Comparison of ENCODE assay signal across 8 mouse cellular contexts in genomic region chr9:37656931-37657481, GRCm38 (mm10). TPM values are rescaled to one million over a fixed set of nuclear protein-coding genes. Genes with fewer than 3 reads are reported as not detected.
DNase-seq lines count a peak whose midpoint lies in the region; ATAC-seq and TF ChIP-seq lines count a peak whose summit lies in the region.

Tbrg1 (minus strand) TSS chr9:37657312.

- H3K36me3 ChIP-seq in G1E (replicated peaks) = peaks cover 34% of the 10 kb centered on the region
- H3K36me3 ChIP-seq in forebrain, postnatal 0 days (ENCODE audit: insufficient read depth) = peaks cover 23% of the 10 kb centered on the region
- H3K36me3 ChIP-seq in lung, embryonic 15.5 days = peaks cover 26% of the 10 kb centered on the region

- peak within 1 kb of the TSS; percentile 49; the same call in 1 of the 2 replicates for H3K27ac ChIP-seq in cerebellum, adult 2 months (ENCODE audit: insufficient read depth, low read length)
- peak within 1 kb of the TSS; percentile 74 for H3K27ac ChIP-seq in forebrain, postnatal 0 days (ENCODE audit: low read depth, low read length)
- peak within 1 kb of the TSS; percentile 94 for H3K27ac ChIP-seq in lung, embryonic 15.5 days

- peak; percentile 54; the same call in 1 of the 2 replicates for TF ChIP-seq POLR2A in cerebellum, adult 2 months (IDR thresholded peaks at IDR 0.05; ENCODE audit: borderline replicate concordance, insufficient read depth, low read length)

- H3K27me3 ChIP-seq in G1E (ENCODE audit: insufficient read depth, low read length) = no peaks in the 10 kb centered on the region; the same call in 1 of the 2 replicates
- H3K27me3 ChIP-seq in cerebellum, adult 2 months (ENCODE audit: control insufficient read depth, insufficient read depth, low read length) = no peaks in the 10 kb centered on the region
- H3K27me3 ChIP-seq in forebrain, postnatal 0 days (ENCODE audit: insufficient read depth, low read length) = no peaks in the 10 kb centered on the region
- H3K27me3 ChIP-seq in lung, embryonic 15.5 days = no peaks in the 10 kb centered on the region

- DNase-seq in G1E (ENCODE audit: low spot score) = peak; percentile 77
- peak; percentile 79 to 82 for DNase-seq in cerebellum, adult 2 months
- DNase-seq in forebrain, postnatal 0 days = peak; percentile 81
- DNase-seq in heart, postnatal 4 days = peak; percentile 88
- DNase-seq in layer of hippocampus, adult 8-10 months (ENCODE audit: low spot score in 2 of 2) = peak; percentile 60 to 80
- peak; percentile 74 for DNase-seq in ovary, adult 18-20 months (ENCODE audit: low spot score)
- DNase-seq in thymus, postnatal 10 days (ENCODE audit: low spot score in 2 of 2) = peak; percentile 35 to 41

- peaks cover 4% of the 10 kb centered on the region for H3K4me1 ChIP-seq in G1E (ENCODE audit: insufficient read depth, low read depth, low read length)
- H3K4me1 ChIP-seq in cerebellum, adult 2 months (ENCODE audit: control insufficient read depth, insufficient read depth, low read length) = no peaks in the 10 kb centered on the region; the same call in 1 of the 2 replicates
- peaks cover 12% of the 10 kb centered on the region; the same call in 1 of the 2 replicates for H3K4me1 ChIP-seq in forebrain, postnatal 0 days (ENCODE audit: insufficient read depth)
- peaks cover 2% of the 10 kb centered on the region; the same call in 1 of the 2 replicates for H3K4me1 ChIP-seq in lung, embryonic 15.5 days

- ATAC-seq in G1E (ENCODE audit: extremely low read depth, insufficient number of reproducible peaks, low FRiP score, poor library complexity, severe bottlenecking) = peak; percentile 86
- peak; percentile 95 for ATAC-seq in forebrain, postnatal 0 days
- ATAC-seq in lung, embryonic 15.5 days (ENCODE audit: borderline replicate concordance, extremely low read depth, low FRiP score, low TSS enrichment) = peak; percentile 86

- no peaks in the 10 kb centered on the region for H3K9me3 ChIP-seq in G1E (replicated peaks)
- H3K9me3 ChIP-seq in forebrain, postnatal 0 days (ENCODE audit: low read length) = no peaks in the 10 kb centered on the region
- no peaks in the 10 kb centered on the region for H3K9me3 ChIP-seq in lung, embryonic 15.5 days

- H3K4me2 ChIP-seq in forebrain, postnatal 0 days (ENCODE audit: low read depth) = peak within 1 kb of the TSS; percentile 77
- H3K4me2 ChIP-seq in lung, embryonic 15.5 days = peak within 1 kb of the TSS; percentile 60

- H3K9ac ChIP-seq in forebrain, postnatal 0 days = peak within 1 kb of the TSS; percentile 70
- H3K9ac ChIP-seq in lung, embryonic 15.5 days = peak within 1 kb of the TSS; percentile 80

- under 1% methylated on average over 36 of the region's 36 CpGs for WGBS in cerebellum, adult 2 months
- under 1% methylated on average over 36 of the region's 36 CpGs for WGBS in forebrain, postnatal 0 days
- 1% methylated on average over 36 of the region's 36 CpGs for WGBS in lung, embryonic 15.5 days

- H3K4me3 ChIP-seq in G1E (ENCODE audit: low read depth, low read length) = peak within 1 kb of the TSS; percentile 87
- peak within 1 kb of the TSS; percentile 75 for H3K4me3 ChIP-seq in cerebellum, adult 2 months (replicated peaks; ENCODE audit: insufficient read depth, low read depth, low read length)
- peak within 1 kb of the TSS; percentile 75 for H3K4me3 ChIP-seq in forebrain, postnatal 0 days (ENCODE audit: low read depth, low read length)
- peak within 1 kb of the TSS; percentile 80 for H3K4me3 ChIP-seq in lung, embryonic 15.5 days

- no peak for TF ChIP-seq CTCF in G1E (IDR thresholded peaks at IDR 0.05; ENCODE audit: low read depth, low read length)
- no peak for TF ChIP-seq CTCF in cerebellum, adult 2 months (IDR thresholded peaks at IDR 0.05; ENCODE audit: borderline replicate concordance, insufficient read depth, low read depth, low read length)
- no peak for TF ChIP-seq CTCF in forebrain, postnatal 0 days (IDR thresholded peaks at IDR 0.05; ENCODE audit: low read depth)

RNA-seq across cellular contexts. Expression of gene Tbrg1, which starts in this region (rescaled TPM):
- total RNA-seq in G1E (2014; fragmentation: Nextera tagmentation) (110 and 123 TPM in 2 replicates), G1E (2017) (122 and 157 TPM in 2 replicates)
- polyA plus RNA-seq in G1E (2012) = 71.7 and 82.7 TPM in 2 replicates
- 33.5 and 34.7 TPM in 2 replicates for polyA plus RNA-seq in cerebellum, adult 2 months (2012; rRNA removed)
- 63.5 and 72.6 TPM in 2 replicates for total RNA-seq in forebrain, postnatal 0 days (2014; rRNA removed)
- polyA plus RNA-seq in forebrain, postnatal 0 days (2015; fragmentation: Nextera tagmentation; extraction: Ambion mirVana) = 84.3 and 97.0 TPM in 2 replicates
- total RNA-seq in heart, postnatal 4 days (2021) = 10 to 100 TPM; 60.8 to 61.8 TPM
- 10 to 100 TPM; 43.5 to 49.1 (median 47.5) TPM for total RNA-seq in layer of hippocampus, adult 8-10 months (2022)
- polyA plus RNA-seq in lung, embryonic 15.5 days (2015; fragmentation: Nextera tagmentation; extraction: Ambion mirVana) = 128 and 134 TPM in 2 replicates

Comparison
In these comparisons a context has a peak if more than half of its experiments do, and no peak if none do; other contexts are left out.
1. Peak in every context shown above with its lines: DNase-seq, ATAC-seq, H3K4me3 ChIP-seq and H3K27ac ChIP-seq.
2. DNase-seq: peak in every context shown above with its lines; median percentile 88 in heart, postnatal 4 days; 81 in forebrain, postnatal 0 days; 80 in cerebellum, adult 2 months; 77 in G1E; 74 in ovary, adult 18-20 months; 70 in layer of hippocampus, adult 8-10 months; 38 in thymus, postnatal 10 days.